Mouse (Mus musculus) ES-E14 (cell line): Measurements from ENCODE around the gene Slc25a39. TPM values are rescaled to one million over a fixed set of nuclear protein-coding genes. Genes with fewer than 3 reads are reported as not detected.

Source experiments
- DNase-seq: peaks from one replicate; pipeline ENCODE4 v3.0.0-alpha.2; 2013; ENCODE audit warnings: low read depth, low spot score
- H3K27ac ChIP-seq: 2 replicates; pipeline ENCODE4 v1.5.1; 2012; ENCODE audit warnings: low read depth, mild to moderate bottlenecking, low read length, moderate library complexity, mixed read lengths; ENCODE audit not compliant: poor library complexity, insufficient read depth, severe bottlenecking
- H3K36me3 ChIP-seq: 2 replicates; pipeline ENCODE4 v1.6.1; 2012; ENCODE audit warnings: mild to moderate bottlenecking, low read length, moderate library complexity, mixed read lengths; ENCODE audit not compliant: control insufficient read depth, poor library complexity, insufficient read depth, severe bottlenecking
- H3K4me1 ChIP-seq, 2 experiments: fragments of 150-350 bp in 1 of 2; sonication (generic) in 1 of 2; 2 replicates each; pipeline ENCODE4 v1.6.1; 2012; ENCODE audit warnings: low read length in 2 of 2, mild to moderate bottlenecking in 1 of 2, mixed read lengths in 1 of 2; ENCODE audit not compliant: control insufficient read depth in 2 of 2, insufficient read depth in 2 of 2, poor library complexity in 1 of 2
- H3K4me3 ChIP-seq, 2 experiments: fragments of 150-350 bp in 1 of 2; sonication (generic) in 1 of 2; 2 replicates each; pipeline ENCODE4 v1.5.1; 2012; ENCODE audit warnings: low read length in 2 of 2, low read depth in 1 of 2, mild to moderate bottlenecking in 1 of 2, mixed read lengths in 1 of 2; ENCODE audit not compliant: insufficient read depth in 1 of 2, poor library complexity in 1 of 2, severe bottlenecking in 1 of 2
- H3K9ac ChIP-seq: 2 replicates; pipeline ENCODE4 v1.6.1; 2012; ENCODE audit warnings: low read depth, mild to moderate bottlenecking, low read length, mixed read lengths; ENCODE audit not compliant: poor library complexity, insufficient read depth, severe bottlenecking
- H3K9me3 ChIP-seq: fragments of 150-350 bp; sonication (generic); 2 replicates; pipeline ENCODE4 v1.6.1; 2012; ENCODE audit warnings: low read depth, mild to moderate bottlenecking, low read length; ENCODE audit not compliant: control insufficient read depth, insufficient read depth
- CHD2 ChIP-seq: IDR thresholded peaks from 2 replicates; pipeline ENCODE4 v1.6.1; 2014; ENCODE audit warnings: mild to moderate bottlenecking, low read depth, low read length, inconsistent platforms
- HCFC1 ChIP-seq: IDR thresholded peaks from 2 replicates; pipeline ENCODE4 v1.6.1; 2012; ENCODE audit warnings: low read length, inconsistent platforms, borderline replicate concordance; ENCODE audit not compliant: insufficient read depth
- MAFK ChIP-seq: IDR thresholded peaks from 2 replicates; pipeline ENCODE4 v1.6.1; 2014; ENCODE audit warnings: mild to moderate bottlenecking, low read depth, low read length, inconsistent platforms; ENCODE audit not compliant: insufficient read depth
- ZC3H11A ChIP-seq: IDR thresholded peaks from 2 replicates; pipeline ENCODE4 v1.6.1; 2012; ENCODE audit warnings: low read depth, mild to moderate bottlenecking, inconsistent platforms, low read length, borderline replicate concordance
- ZNF384 ChIP-seq: IDR thresholded peaks from 2 replicates; pipeline ENCODE4 v1.6.1; 2012; ENCODE audit warnings: low read depth, low read length, inconsistent platforms
- in situ Hi-C, 2 experiments: fragments of 600-800 bp; cut with MboI; formaldehyde crosslinking; loops; one replicate each; pipeline ENCODE4 v1.15.1; 2025; ENCODE audit warnings: low sequenced_read_pairs in 2 of 2, inconsistent platforms in 1 of 2; ENCODE audit not compliant: unreplicated experiment in 2 of 2
- total RNA-seq: library from RNA; depleted of rRNA; stranded (reverse); fragments of 300-350 nt; gene quantifications from 2 replicates; pipeline ENCODE4 v1.2.3, GENCODE M21; 2012

Gene Slc25a39
- total RNA-seq, 1 experiment = 152 TPM

- H3K36me3 ChIP-seq = no peaks in the 10 kb centered on the region
- no peak overlapping the region for H3K4me3 ChIP-seq
- no peak overlapping the region for H3K9ac ChIP-seq
- H3K27ac ChIP-seq = no peak overlapping the region
- peaks cover 0 to 3% of the 10 kb centered on the region in 2 experiments; a peak in 1 of 4 replicates for H3K4me1 ChIP-seq
- H3K9me3 ChIP-seq = no peaks in the 10 kb centered on the region
- no peak for DNase-seq
- TF ChIP-seq CHD2 (no peak), ZNF384 (no peak), MAFK (no peak), HCFC1 (no peak), ZC3H11A (no peak)
- in situ Hi-C loops = no loop called here
Observed at GRCm38 (mm10) chr11:102384418-102384817, 23.3 kb downstream of the Slc25a39 start.

GRCm38 (mm10) chr11:102383365-102384136 lies 24.2 kb downstream of the Slc25a39 start:
- Histone ChIP-seq H3K9ac (no peak overlapping the region), H3K36me3 (no peaks in the 10 kb centered on the region), H3K9me3 (no peaks in the 10 kb centered on the region), H3K4me1 (peaks cover 0 to 3% of the 10 kb centered on the region in 2 experiments; a peak in 1 of 4 replicates), H3K4me3 (no peak overlapping the region), H3K27ac (no peak overlapping the region)
- in situ Hi-C loops = no loop called here
- TF ChIP-seq ZC3H11A (no peak), MAFK (no peak), HCFC1 (no peak), CHD2 (no peak), ZNF384 (no peak)
- no peak for DNase-seq

GRCm38 (mm10) chr11:102382794-102383193 lies 25.0 kb downstream of the Slc25a39 start:
- Histone ChIP-seq H3K9me3 (no peaks in the 10 kb centered on the region), H3K4me1 (peaks cover 0 to 3% of the 10 kb centered on the region in 2 experiments; a peak in 1 of 4 replicates), H3K4me3 (no peak overlapping the region), H3K9ac (no peak overlapping the region), H3K36me3 (no peaks in the 10 kb centered on the region), H3K27ac (no peak overlapping the region)
- no peak for DNase-seq
- TF ChIP-seq ZNF384 (no peak), ZC3H11A (no peak), CHD2 (no peak), HCFC1 (no peak), MAFK (no peak)
- in situ Hi-C loops = no loop called here

- no peak for TF ChIP-seq CHD2
- Histone ChIP-seq H3K36me3 (no peaks in the 10 kb centered on the region), H3K9ac (no peak overlapping the region), H3K27ac (no peak overlapping the region), H3K9me3 (no peaks in the 10 kb centered on the region), H3K4me3 (no peak overlapping the region), H3K4me1 (peaks cover 0 to 7% of the 10 kb centered on the region in 2 experiments; a peak in 1 of 4 replicates)
- in situ Hi-C loops = no loop called here
- DNase-seq = no peak
Observed at GRCm38 (mm10) chr11:102381341-102382100, 26.2 kb downstream of the Slc25a39 start.
